Mouse (Mus musculus) layer of hippocampus, adult 2 months (tissue): Measurements from ENCODE around the gene Mapk12. TPM values are rescaled to one million over a fixed set of nuclear protein-coding genes. Genes with fewer than 3 reads are reported as not detected.
A peak's percentile ranks its signal among the peaks of the same experiment; 100 is the strongest.

Experiments used
- DNase-seq, 2 experiments: peaks; one replicate each; pipeline ENCODE4 v3.0.0; 2022; ENCODE audit warnings: low spot score in 2 of 2
- H3K27ac ChIP-seq: fragments of 200-600 bp; 2 replicates; pipeline ENCODE4 v1.8.1; 2022
- H3K4me3 ChIP-seq: fragments of 200-600 bp; 2 replicates; pipeline ENCODE4 v1.8.1; 2022; ENCODE audit warnings: mild to moderate bottlenecking
- CTCF ChIP-seq: fragments of 200-600 bp; conservative IDR thresholded peaks from 2 replicates; pipeline ENCODE4 v1.8.1; 2022; ENCODE audit warnings: antibody characterized with exemption, mild to moderate bottlenecking, moderate library complexity
- long read RNA-seq, 2 experiments: library from polyadenylated mRNA; stranded (forward); transcript quantifications; one replicate each; pipeline ENCODE4 v2.0.0; 2021; ENCODE audit warnings: borderline mapping rate in 2 of 2
- total RNA-seq, 2 experiments: library from RNA; stranded (reverse); gene quantifications; 2 replicates each; pipeline ENCODE4 v1.2.3; 2021

The Mapk12 gene
- 1 to 10 TPM; 4.4 to 5.6 TPM for total RNA-seq
- long read RNA-seq, experiment 1, partial matches to known transcripts, result 0 of 1 reads
- long read RNA-seq, experiment 1, other reads (novel, unspliced or antisense), result 0 of 1 reads
- long read RNA-seq, experiment 2, partial matches to known transcripts, result 0 of 1 reads
- long read RNA-seq, experiment 2, other reads (novel, unspliced or antisense), result 1 of 1 reads

DNA sequence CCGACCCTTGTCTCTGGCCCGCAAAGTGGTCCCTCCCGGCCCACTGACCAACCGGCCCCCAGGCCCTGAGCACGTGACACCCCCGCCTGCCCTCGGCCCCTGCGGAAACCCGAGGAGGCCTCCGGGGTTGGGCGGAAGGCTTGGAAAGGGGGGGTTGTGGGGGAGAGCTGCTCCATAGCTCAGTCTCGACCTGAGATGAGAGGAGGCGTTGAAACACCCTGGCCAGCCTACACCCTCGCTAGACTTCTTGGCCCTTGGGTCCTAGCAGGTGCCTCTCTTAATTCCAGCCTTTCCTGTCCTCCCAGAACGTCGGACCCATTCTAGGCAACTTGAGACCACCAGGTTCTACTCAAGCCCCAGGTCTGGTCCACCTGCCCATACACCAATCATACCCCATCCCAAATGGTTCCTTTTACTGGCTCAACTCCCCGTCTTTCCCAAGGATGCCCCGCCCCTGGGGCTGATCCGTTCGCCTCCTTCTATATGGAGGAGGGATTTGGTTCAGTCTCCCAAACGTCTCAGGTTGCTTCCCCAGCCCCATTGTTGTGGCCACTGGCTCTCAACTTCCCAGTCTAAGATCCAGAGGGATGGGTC is at the start of gene Mapk12:
TSS of gene Mapk12 (minus strand) at position 45 of the 594 bp plus-strand sequence.
- H3K4me3 ChIP-seq, result peak within 1 kb of the TSS; percentile 63
- H3K27ac ChIP-seq, result peak within 1 kb of the TSS; percentile 56
- DNase-seq, result no peak
- no peak for TF ChIP-seq CTCF

DNA sequence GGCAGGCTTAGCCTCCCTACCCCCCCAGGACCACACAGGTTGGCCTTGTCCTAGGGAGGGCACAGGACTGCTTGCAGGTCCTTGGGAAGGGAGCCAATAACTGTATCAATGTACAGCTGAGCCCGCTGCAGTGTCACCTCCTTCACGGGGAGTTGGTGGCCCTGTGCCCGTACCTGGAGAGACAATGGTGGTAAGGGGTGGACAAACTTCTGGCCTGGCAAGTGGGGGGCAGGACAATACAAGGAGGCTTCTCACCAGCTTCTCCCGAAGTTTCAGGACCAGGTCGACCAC is 44.4 kb upstream of the Mapk12 start:
- no peak overlapping the region for H3K4me3 ChIP-seq
- DNase-seq, result no peak
- no peak for TF ChIP-seq CTCF
- H3K27ac ChIP-seq, result peak overlapping the region; percentile 32; the same call in 1 of the 2 replicates

DNA sequence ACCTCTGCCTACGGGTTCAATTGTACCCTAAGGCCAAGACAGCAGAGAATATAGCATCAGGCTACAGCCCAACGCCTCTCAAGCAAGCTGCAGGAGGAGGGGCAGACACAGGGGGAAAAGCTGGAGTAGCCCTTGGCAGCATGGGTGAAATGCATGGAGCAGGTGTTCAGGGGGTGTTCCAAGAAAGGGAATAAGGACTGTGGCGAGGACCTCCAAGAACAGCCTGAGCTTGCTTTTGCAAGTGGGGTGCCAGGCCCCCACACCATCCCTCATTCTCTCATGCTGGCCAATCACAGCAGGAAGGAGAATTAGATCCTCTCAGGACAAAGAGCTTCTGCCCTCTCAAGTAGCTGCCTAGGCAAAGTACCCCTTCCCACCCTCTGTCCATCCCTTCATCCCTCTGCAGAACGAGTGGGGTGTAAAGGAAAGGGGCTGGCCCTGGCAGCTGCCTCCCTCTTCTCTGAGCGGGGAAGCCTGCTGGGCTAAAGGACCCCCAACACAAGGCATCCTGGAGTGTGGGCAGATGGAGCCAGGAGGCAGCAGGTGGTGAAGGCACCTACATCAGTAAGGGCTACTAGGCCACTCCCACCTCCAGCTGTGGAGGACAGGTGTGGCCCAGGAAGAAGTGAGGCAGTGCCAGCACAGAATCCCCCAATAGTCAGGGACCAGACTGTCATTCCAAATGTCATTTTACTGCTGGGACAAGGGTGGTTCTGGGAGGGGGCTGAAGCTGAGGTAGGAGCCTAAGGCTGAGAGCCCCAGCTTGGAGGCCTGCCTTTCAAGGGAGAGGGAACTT is 43.8 kb upstream of the Mapk12 start:
- Histone ChIP-seq H3K27ac (peak overlapping the region; percentile 32; the same call in 1 of the 2 replicates), H3K4me3 (no peak overlapping the region)
- no peak for TF ChIP-seq CTCF
- DNase-seq, result no peak

GRCm38 (mm10) chr15:89182842-89183241 is 42.3 kb upstream of the Mapk12 start:
- no peak for TF ChIP-seq CTCF
- peak in 1 of 2 experiments; percentile 39 for DNase-seq
- Histone ChIP-seq H3K27ac (peak overlapping the region; percentile 96), H3K4me3 (no peak overlapping the region)

GRCm38 (mm10) chr15:89182328-89182741 is 41.8 kb upstream of the Mapk12 start:
- peak; percentile 45 for TF ChIP-seq CTCF
- peak overlapping the region; percentile 96 for H3K27ac ChIP-seq

GRCm38 (mm10) chr15:89181561-89182270 is 41.2 kb upstream of the Mapk12 start:
- TF ChIP-seq CTCF, result peak; percentile 70
- Histone ChIP-seq H3K27ac (peak overlapping the region; percentile 96), H3K4me3 (no peak overlapping the region; the same call in 1 of the 2 replicates)
- no peak for DNase-seq

More at GRCm38 (mm10) chr15:89182328-89182741, 41.8 kb upstream of the Mapk12 start:
- no peak for DNase-seq
- no peak overlapping the region for H3K4me3 ChIP-seq

DNA sequence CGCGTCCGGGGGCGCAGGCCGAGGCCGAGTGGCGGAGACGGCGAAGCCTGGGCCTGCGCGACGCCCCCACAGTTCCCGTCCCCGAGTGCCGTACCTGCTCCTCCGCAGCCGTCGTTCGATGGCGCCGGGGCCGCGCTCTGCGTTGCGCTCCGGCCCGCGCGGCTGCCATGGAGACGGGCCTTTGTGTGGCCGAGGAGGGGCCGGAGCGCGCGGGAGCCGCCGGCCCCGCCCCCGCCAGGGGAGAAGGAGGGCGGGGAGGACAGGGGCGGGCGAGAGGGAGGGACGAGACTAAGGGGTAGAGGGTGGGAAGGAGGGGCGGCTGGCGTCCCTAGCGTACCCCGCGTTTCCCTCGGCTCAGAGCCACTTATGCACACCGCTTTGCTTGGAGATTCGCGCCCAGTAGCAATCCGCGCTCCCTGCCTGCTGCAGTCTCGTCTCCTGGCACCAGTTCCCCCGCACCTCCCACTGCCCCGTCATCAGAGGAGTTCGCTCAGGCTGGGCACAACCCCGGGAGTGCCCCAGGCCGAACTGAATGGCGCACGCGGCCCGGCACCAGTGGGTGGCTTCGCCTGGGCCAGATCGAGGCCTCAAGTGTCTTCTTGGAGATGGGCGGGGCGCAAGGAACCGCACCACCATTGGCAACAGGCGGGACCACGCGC is 40.2 kb upstream of the Mapk12 start, which contains the start of gene Plxnb2:
TSS of gene Plxnb2 (minus strand) at position 218 of the 659 bp plus-strand sequence.
- Histone ChIP-seq H3K4me3 (peak within 1 kb of the TSS; percentile 75), H3K27ac (peak within 1 kb of the TSS; percentile 96)
- no peak for TF ChIP-seq CTCF
- DNase-seq, result peak; percentile 68 to 76

GRCm38 (mm10) chr15:89180081-89180541 is 39.6 kb upstream of the Mapk12 start:
- DNase-seq, result no peak
- no peak for TF ChIP-seq CTCF
- Histone ChIP-seq H3K4me3 (peak overlapping the region; percentile 75), H3K27ac (peak overlapping the region; percentile 96)

GRCm38 (mm10) chr15:89179630-89179964 is 39.1 kb upstream of the Mapk12 start:
- no peak for DNase-seq
- peak overlapping the region; percentile 96 for H3K27ac ChIP-seq
- H3K4me3 ChIP-seq, result peak overlapping the region; percentile 75
- no peak for TF ChIP-seq CTCF

DNA sequence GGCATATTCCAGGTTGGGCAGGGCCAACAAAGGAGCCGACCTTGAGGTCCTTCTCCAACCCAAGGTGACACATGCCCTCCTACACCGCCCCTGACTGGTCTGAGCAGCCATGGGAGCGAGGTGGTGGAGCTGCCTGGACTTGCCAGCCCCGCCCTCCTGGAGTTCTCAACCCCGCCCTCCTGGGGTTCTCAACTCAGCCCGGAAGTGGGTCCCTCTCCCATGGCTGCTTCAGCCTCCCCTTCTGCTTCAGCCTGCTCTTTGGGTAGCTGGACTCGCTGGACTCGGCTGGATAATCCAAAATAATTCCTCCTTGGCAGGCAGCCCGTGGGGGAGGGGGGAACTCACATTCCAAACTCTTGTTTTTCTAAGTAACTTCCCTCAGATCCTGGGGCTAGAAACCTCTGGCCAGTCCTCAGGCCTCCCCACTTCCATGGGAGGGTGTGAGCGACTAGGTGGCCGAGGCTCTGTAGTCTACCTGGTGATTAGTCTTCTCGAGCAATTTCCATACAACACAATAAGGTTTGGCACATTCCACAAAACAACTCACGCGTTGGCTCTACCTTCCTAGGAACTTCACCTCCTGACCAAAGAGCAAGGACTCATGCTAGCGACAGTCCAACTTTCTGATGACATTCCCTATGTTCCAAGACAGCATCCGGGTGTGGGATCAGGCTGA is 38.6 kb upstream of the Mapk12 start:
- peak overlapping the region; percentile 75 for H3K4me3 ChIP-seq
- no peak for DNase-seq
- TF ChIP-seq CTCF, result no peak
- peak overlapping the region; percentile 96 for H3K27ac ChIP-seq

GRCm38 (mm10) chr15:89178260-89178860 is 37.9 kb upstream of the Mapk12 start:
- Histone ChIP-seq H3K4me3 (peak overlapping the region; percentile 75), H3K27ac (peak overlapping the region; percentile 96)
- DNase-seq, result no peak
- no peak for TF ChIP-seq CTCF
